Mouse (Mus musculus) heart, adult 2 months (tissue): ENCODE data around the gene Pus7l. TPM values are rescaled to one million over a fixed set of nuclear protein-coding genes. Genes with fewer than 3 reads are reported as not detected.

Experiments used
- DNase-seq, 2 experiments: peaks; one replicate each; pipeline ENCODE4 v3.0.0; 2021
- H3K27ac ChIP-seq: fragments of 200-600 bp; 2 replicates; pipeline ENCODE4 v1.8.1; 2022
- H3K27me3 ChIP-seq: fragments of 200-500 bp; 2 replicates; pipeline ENCODE4 v1.6.1; 2012; ENCODE audit warnings: mild to moderate bottlenecking, low read length, inconsistent platforms, mixed read lengths; ENCODE audit not compliant: control insufficient read depth, insufficient read depth
- H3K36me3 ChIP-seq: fragments of 200-500 bp; 2 replicates; pipeline ENCODE4 v1.6.1; 2012; ENCODE audit warnings: low read length, inconsistent platforms; ENCODE audit not compliant: control insufficient read depth, insufficient read depth
- H3K4me1 ChIP-seq: fragments of 200-500 bp; 2 replicates; pipeline ENCODE4 v1.6.1; 2011; ENCODE audit warnings: low read length; ENCODE audit not compliant: control insufficient read depth, insufficient read depth
- H3K4me3 ChIP-seq: fragments of 200-600 bp; 2 replicates; pipeline ENCODE4 v1.8.1; 2022
- H3K79me2 ChIP-seq: fragments of 200-500 bp; replicated peaks from 2 replicates; pipeline ENCODE4 v1.6.1; 2012; ENCODE audit warnings: mild to moderate bottlenecking, inconsistent platforms, low read length, moderate library complexity, mixed read lengths; ENCODE audit not compliant: control insufficient read depth, insufficient read depth
- H3K9ac ChIP-seq: fragments of 200-500 bp; 2 replicates; pipeline ENCODE4 v1.6.1; 2012; ENCODE audit warnings: low read depth, mild to moderate bottlenecking, control low read depth, inconsistent platforms, low read length, mixed read lengths
- CTCF ChIP-seq: fragments of 200-600 bp; IDR thresholded peaks from 2 replicates; pipeline ENCODE4 v1.8.1; 2022; ENCODE audit warnings: antibody characterized with exemption, mild to moderate bottlenecking, moderate library complexity
- EP300 ChIP-seq: fragments of 200-500 bp; IDR thresholded peaks from 2 replicates; pipeline ENCODE4 v1.6.1; 2011; ENCODE audit warnings: low read depth, low read length, control low read depth; ENCODE audit not compliant: insufficient read depth
- POLR2A ChIP-seq: fragments of 200-500 bp; IDR thresholded peaks from 2 replicates; pipeline ENCODE4 v1.6.1; 2011; ENCODE audit warnings: mild to moderate bottlenecking, low read depth, low read length, control low read depth; ENCODE audit not compliant: insufficient read depth
- WGBS: fragments of 180-500 bp; shearing (Covaris S2); methylation state at CpG from one replicate; pipeline ENCODE4 v1.1.7; 2018; 5-methylcytosine and 5-hydroxymethylcytosine counted together
- intact Hi-C: fragments of 180-260 bp; cut with DNase I; formaldehyde crosslinking; loops from one replicate; pipeline ENCODE4 v1.15.1; 2025
- polyA plus RNA-seq: library from polyadenylated mRNA; depleted of rRNA; stranded (reverse); fragments of >200 nt; gene quantifications from 2 replicates; pipeline ENCODE4 v1.2.3, GENCODE M21; 2012; rRNA removed
- total RNA-seq, 2 experiments: library from RNA; stranded (reverse); gene quantifications; 2 replicates each; pipeline ENCODE4 v1.2.3; 2021

Pus7l gene
- total and polyA plus RNA-seq, 3 experiments, result 1.3 to 2.0 (median 1.3) TPM

DNA sequence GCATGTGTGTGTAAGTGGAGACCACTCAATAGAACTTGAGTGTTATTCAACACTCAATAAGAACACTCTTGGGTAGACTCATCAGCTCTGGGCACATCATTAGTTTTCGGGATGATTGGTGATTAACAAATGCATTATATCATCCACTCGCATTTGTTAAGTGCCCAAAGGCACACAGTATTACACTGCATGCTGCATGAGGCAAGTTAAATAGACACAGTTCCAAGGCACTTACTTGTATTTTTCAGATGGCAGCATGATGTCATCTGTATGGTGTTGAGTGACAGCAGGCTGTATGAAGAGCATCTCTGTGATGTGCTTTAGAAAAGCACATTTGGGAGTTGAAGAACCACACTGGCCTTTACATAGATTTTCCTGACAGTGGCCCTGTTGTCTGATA is 60.8 kb downstream of the Pus7l start:
- Histone ChIP-seq H3K36me3 (no peaks in the 10 kb centered on the region), H3K79me2 (no peaks in the 10 kb centered on the region), H3K4me1 (no peaks in the 10 kb centered on the region), H3K9ac (no peak overlapping the region), H3K27ac (no peak overlapping the region), H3K27me3 (no peaks in the 10 kb centered on the region), H3K4me3 (no peak overlapping the region)
- intact Hi-C loops, result no loop called here
- DNase-seq, result no peak
- 87% methylated on average over 2 of the region's 2 CpGs for WGBS
- no peak for TF ChIP-seq EP300
- TF ChIP-seq POLR2A, result no peak
- no peak for TF ChIP-seq CTCF

GRCm38 (mm10) chr15:94480792-94481191 is 62.6 kb downstream of the Pus7l start:
- no peaks in the 10 kb centered on the region for H3K36me3 ChIP-seq
- WGBS, result 82% methylated on average over 4 of the region's 4 CpGs
- H3K79me2 ChIP-seq, result no peaks in the 10 kb centered on the region
- no peak for DNase-seq
- H3K27me3 ChIP-seq, result no peaks in the 10 kb centered on the region
- H3K9ac ChIP-seq, result no peak overlapping the region
- intact Hi-C loops, result no loop called here
- H3K4me3 ChIP-seq, result no peak overlapping the region
- H3K4me1 ChIP-seq, result no peaks in the 10 kb centered on the region
- H3K27ac ChIP-seq, result no peak overlapping the region
- no peak for TF ChIP-seq CTCF
- no peak for TF ChIP-seq POLR2A
- TF ChIP-seq EP300, result no peak

DNA sequence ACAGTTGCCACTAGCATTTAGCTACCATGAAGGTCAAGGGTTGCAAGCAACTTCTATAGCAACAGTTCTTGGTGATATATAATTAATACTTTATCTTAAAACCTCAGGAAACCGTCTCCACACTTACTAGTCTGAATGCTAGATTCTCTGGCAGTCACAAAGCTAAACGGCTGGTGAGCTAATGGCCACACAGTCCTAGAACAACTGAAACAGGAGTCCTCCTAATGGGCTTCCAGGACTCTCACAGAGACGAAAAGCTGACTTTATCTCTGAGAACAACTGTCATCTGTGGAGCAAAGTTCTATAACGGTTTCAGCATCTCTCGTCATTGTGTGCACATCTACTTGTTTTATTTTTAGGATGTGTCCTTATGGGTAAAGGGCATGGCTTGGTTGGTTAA is 63.1 kb downstream of the Pus7l start:
- Histone ChIP-seq H3K27ac (no peak overlapping the region), H3K9ac (no peak overlapping the region), H3K79me2 (no peaks in the 10 kb centered on the region), H3K4me1 (no peaks in the 10 kb centered on the region), H3K36me3 (no peaks in the 10 kb centered on the region), H3K27me3 (no peaks in the 10 kb centered on the region), H3K4me3 (no peak overlapping the region)
- WGBS, result 66% methylated on average over 5 of the region's 5 CpGs
- TF ChIP-seq CTCF (no peak), EP300 (no peak), POLR2A (no peak)
- DNase-seq, result no peak
- intact Hi-C loops, result no loop called here

DNA sequence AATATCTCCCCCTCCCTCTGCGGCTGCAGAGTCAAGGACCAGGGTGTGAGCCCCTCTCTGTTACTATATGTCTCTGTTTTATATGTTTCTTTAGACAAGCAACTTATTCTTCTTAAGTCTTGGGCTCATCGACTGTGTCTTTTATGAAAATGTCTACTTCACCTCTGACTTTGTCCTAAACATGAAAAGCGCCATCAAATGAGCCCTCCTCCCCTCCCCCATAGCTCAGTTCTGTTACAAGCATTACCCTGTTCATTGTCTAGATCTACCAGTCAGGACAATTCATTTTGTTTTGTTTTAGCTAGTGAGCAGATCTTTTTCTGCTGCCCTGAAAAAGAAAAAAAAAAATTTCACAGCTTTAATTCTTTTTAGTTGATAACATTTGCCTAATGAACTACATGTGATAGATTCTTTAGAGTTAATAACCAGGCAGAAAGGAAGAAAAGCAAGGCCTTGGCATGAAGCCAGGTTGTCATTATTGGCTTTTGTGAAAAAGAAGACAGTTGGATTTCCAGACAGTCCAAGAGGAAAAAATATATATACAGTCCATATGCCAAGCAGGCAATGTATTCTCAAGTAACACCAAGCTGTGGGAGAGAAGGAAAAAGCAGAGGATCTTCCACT is 63.7 kb downstream of the Pus7l start:
- Histone ChIP-seq H3K27me3 (no peaks in the 10 kb centered on the region), H3K27ac (no peak overlapping the region), H3K4me1 (no peaks in the 10 kb centered on the region), H3K4me3 (no peak overlapping the region), H3K36me3 (no peaks in the 10 kb centered on the region), H3K79me2 (no peaks in the 10 kb centered on the region), H3K9ac (no peak overlapping the region)
- WGBS, result 91% methylated on average over 3 of the region's 3 CpGs
- no peak for DNase-seq
- no peak for TF ChIP-seq CTCF
- no peak for TF ChIP-seq POLR2A
- TF ChIP-seq EP300, result no peak
- intact Hi-C loops, result no loop called here

GRCm38 (mm10) chr15:94478706-94479105 is 64.6 kb downstream of the Pus7l start:
- 58% methylated on average over 13 of the region's 13 CpGs for WGBS
- no peak overlapping the region for H3K4me3 ChIP-seq
- no peak overlapping the region for H3K27ac ChIP-seq
- H3K36me3 ChIP-seq, result no peaks in the 10 kb centered on the region
- H3K79me2 ChIP-seq, result no peaks in the 10 kb centered on the region
- no peak for TF ChIP-seq CTCF
- TF ChIP-seq POLR2A, result no peak
- no peak for TF ChIP-seq EP300
- H3K27me3 ChIP-seq, result no peaks in the 10 kb centered on the region
- intact Hi-C loops, result no loop called here
- no peaks in the 10 kb centered on the region for H3K4me1 ChIP-seq
- H3K9ac ChIP-seq, result no peak overlapping the region
- DNase-seq, result no peak

DNA sequence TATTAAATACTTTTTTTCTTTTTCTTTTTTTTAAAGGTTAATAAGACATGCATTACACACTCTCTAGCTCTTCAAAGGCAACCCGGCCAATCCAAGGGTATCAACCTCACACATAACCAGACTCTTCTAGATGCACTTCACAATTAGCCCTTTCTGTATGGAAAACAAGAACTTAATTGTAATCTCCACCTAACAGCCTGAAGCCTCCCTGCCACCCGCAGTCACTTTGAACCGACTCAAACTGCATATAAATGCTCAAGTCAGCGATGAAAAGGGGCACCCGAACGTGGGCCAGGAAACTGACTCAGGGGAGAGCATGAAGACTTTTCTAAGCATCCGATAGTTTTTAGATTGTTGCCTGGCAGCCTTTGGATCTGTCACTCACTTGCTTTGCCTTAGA is 66.1 kb downstream of the Pus7l start:
- Histone ChIP-seq H3K36me3 (no peaks in the 10 kb centered on the region), H3K27ac (no peak overlapping the region), H3K79me2 (no peaks in the 10 kb centered on the region), H3K27me3 (no peaks in the 10 kb centered on the region), H3K9ac (no peak overlapping the region), H3K4me3 (no peak overlapping the region), H3K4me1 (no peaks in the 10 kb centered on the region)
- DNase-seq, result no peak
- no peak for TF ChIP-seq POLR2A
- TF ChIP-seq CTCF, result no peak
- TF ChIP-seq EP300, result no peak
- intact Hi-C loops, result no loop called here
- WGBS, result 56% methylated on average over 7 of the region's 7 CpGs

DNA sequence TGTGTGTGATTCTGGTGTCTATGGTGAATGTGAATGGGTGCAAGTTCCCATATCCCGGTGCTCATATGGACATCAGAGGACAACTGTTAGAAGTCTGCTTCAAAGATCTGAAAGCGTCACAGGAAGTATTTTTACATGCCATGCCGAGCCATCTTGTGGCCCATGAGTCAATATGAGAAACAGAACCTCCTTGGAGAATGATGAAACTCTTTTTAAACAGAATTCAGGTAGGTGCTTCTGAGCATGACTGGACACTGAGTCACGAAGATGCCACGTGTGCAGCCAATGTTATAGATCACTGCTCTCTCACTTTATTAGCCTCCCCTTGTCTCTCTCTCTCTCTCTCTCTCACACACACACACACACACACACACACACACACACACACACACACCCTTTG is 67.4 kb downstream of the Pus7l start:
- Histone ChIP-seq H3K79me2 (no peaks in the 10 kb centered on the region), H3K9ac (no peak overlapping the region), H3K36me3 (no peaks in the 10 kb centered on the region), H3K4me1 (no peaks in the 10 kb centered on the region), H3K27ac (no peak overlapping the region), H3K4me3 (no peak overlapping the region), H3K27me3 (no peaks in the 10 kb centered on the region)
- DNase-seq, result no peak
- 89% methylated on average over 5 of the region's 5 CpGs for WGBS
- no peak for TF ChIP-seq CTCF
- no peak for TF ChIP-seq POLR2A
- no peak for TF ChIP-seq EP300
- intact Hi-C loops, result no loop called here

Other genes with a start within 250 kb of the Pus7l start
- gene Adamts20, start 78.1 kb downstream of the Pus7l start, total RNA-seq, result under 1 TPM; 0.08 to 0.09 TPM
- 0.16 and 0.29 TPM in 2 replicates for gene Adamts20, start 78.1 kb downstream of the Pus7l start, polyA plus RNA-seq
- gene Irak4, start 96 bp upstream of the Pus7l start, total RNA-seq, result 1 to 10 TPM; 5.5 to 5.9 TPM
- gene Irak4, start 96 bp upstream of the Pus7l start, polyA plus RNA-seq, result 2.6 and 3.3 TPM in 2 replicates
- 10 to 100 TPM; 12.8 to 18.1 TPM for gene Twf1, start 46.3 kb upstream of the Pus7l start, total RNA-seq
- 10.1 and 16.0 TPM in 2 replicates for gene Twf1, start 46.3 kb upstream of the Pus7l start, polyA plus RNA-seq
- gene Tmem117, start 85.7 kb upstream of the Pus7l start, total RNA-seq, result 10 to 100 TPM; 12.5 to 12.6 TPM
- gene Tmem117, start 85.7 kb upstream of the Pus7l start, polyA plus RNA-seq, result 3.0 and 7.4 TPM in 2 replicates